Mouse (Mus musculus) bone marrow macrophage, adult 2 months (primary cell): ENCODE measurements around the gene Vegfa.

Experiments used
- CTCF ChIP-seq: IDR thresholded peaks from 2 replicates; pipeline ENCODE4 v1.5.1; 2012; ENCODE audit warnings: low read depth, mild to moderate bottlenecking, low read length, moderate library complexity
- POLR2A ChIP-seq: IDR thresholded peaks from 2 replicates; pipeline ENCODE4 v1.6.1; 2012; ENCODE audit warnings: mild to moderate bottlenecking, low read depth, low read length, borderline replicate concordance

- no peak for TF ChIP-seq POLR2A
- TF ChIP-seq CTCF = no peak
These were observed 37.9 kb upstream of the Vegfa start for GRCm38 (mm10) chr17:46070046-46070445.
